Mouse (Mus musculus): ENCODE data around the gene Enox1.

- TF ChIP-seq CTCF (IDR thresholded peaks at IDR 0.05; ENCODE audit: low read depth, low read length) (no peak), POLR2A (IDR thresholded peaks at IDR 0.05; ENCODE audit: borderline replicate concordance, low read depth, low read length) (no peak)
Observed at GRCm38 (mm10) chr14:77585031-77585800, 428.7 kb downstream of the Enox1 start.
